Comparison of ENCODE assay signal across 12 mouse cellular contexts in genomic region chr4:75991621-75992245, GRCm38 (mm10).
DNase-seq lines count a peak whose midpoint lies in the region; ATAC-seq and TF ChIP-seq lines count a peak whose summit lies in the region.
"Had no signal": no experiment of that assay in that cellular context is flagged by ENCODE, and none has a peak within 500 bp of the region (broad histone marks: within the 10 kb centered on the region; RNA-seq: fewer than 3 reads in every experiment).

No protein-coding gene starts in this region.

- no peak overlapping the region for H3K9ac ChIP-seq in kidney, embryonic 15.5 days
- H3K9ac ChIP-seq: hindbrain, embryonic 15.5 days; lung, embryonic 14.5 days had no signal

- DNase-seq in kidney, adult 2 months: peak; percentile 66
- DNase-seq in Muller cell, postnatal 12 days (ENCODE audit: inconsistent ontology term): peak; percentile 34
- DNase-seq in adrenal gland, postnatal 10 days: peak; percentile 7
- peak; percentile 28 for DNase-seq in cerebellum, adult 9-11 months
- no peak for DNase-seq in gastrocnemius, adult 8-10 months (ENCODE audit: low spot score in 2 of 2)
- DNase-seq in layer of hippocampus, postnatal 25 days (ENCODE audit: extremely low spot score in 1 of 2, low spot score in 1 of 2): no peak
- DNase-seq: heart, adult 2 months; lung, embryonic 14.5 days; right cerebral cortex, postnatal 25 days had no signal

- WGBS in kidney, adult 2 months: 34% methylated on average over 6 of the region's 6 CpGs
- 57% methylated on average over 6 of the region's 6 CpGs for WGBS in kidney, embryonic 15.5 days

- H3K4me3 ChIP-seq in kidney, adult 2 months (ENCODE audit: insufficient read depth, low read depth, low read length): no peak overlapping the region
- no peak overlapping the region for H3K4me3 ChIP-seq in kidney, embryonic 15.5 days (replicated peaks)
- H3K4me3 ChIP-seq: heart, adult 2 months; hindbrain, embryonic 15.5 days had no signal

- ATAC-seq in kidney, embryonic 15.5 days (replicated peaks; ENCODE audit: low FRiP score): no peak
- ATAC-seq: CD4-positive, CD25-positive, alpha-beta regulatory T cell, adult 4 months had no signal

- H3K9me3 ChIP-seq in kidney, embryonic 15.5 days (replicated peaks): no peaks in the 10 kb centered on the region
- H3K9me3 ChIP-seq: hindbrain, embryonic 15.5 days had no signal

- H3K4me2 ChIP-seq in kidney, embryonic 15.5 days: no peak overlapping the region
- H3K4me2 ChIP-seq: hindbrain, embryonic 15.5 days; lung, embryonic 14.5 days had no signal

- peaks cover 8% of the 10 kb centered on the region; the same call in 1 of the 2 replicates for H3K4me1 ChIP-seq in kidney, adult 2 months (ENCODE audit: control insufficient read depth, insufficient read depth, low read length)
- H3K4me1 ChIP-seq in kidney, embryonic 15.5 days: peaks cover 13% of the 10 kb centered on the region; the same call in 1 of the 2 replicates
- H3K4me1 ChIP-seq: hindbrain, embryonic 15.5 days had no signal

- TF ChIP-seq POLR2A in kidney, adult 2 months (IDR thresholded peaks at IDR 0.05; ENCODE audit: low read depth, low read length): no peak

- TF ChIP-seq CTCF in kidney, adult 2 months (conservative IDR thresholded peaks at IDR 0.05; ENCODE audit: insufficient read depth, insufficient read length, low read depth, low read length): no peak

- no peaks in the 10 kb centered on the region for H3K36me3 ChIP-seq in kidney, adult 2 months (ENCODE audit: control insufficient read depth, insufficient read depth, low read length)
- H3K36me3 ChIP-seq in kidney, embryonic 15.5 days: no peaks in the 10 kb centered on the region
- H3K36me3 ChIP-seq: hindbrain, embryonic 15.5 days had no signal

- peak overlapping the region; percentile 20; the same call in 1 of the 2 replicates for H3K27ac ChIP-seq in kidney, adult 2 months (ENCODE audit: insufficient read depth, low read depth, low read length)
- no peak overlapping the region for H3K27ac ChIP-seq in kidney, embryonic 15.5 days
- H3K27ac ChIP-seq: heart, adult 2 months; hindbrain, embryonic 15.5 days had no signal

- no peaks in the 10 kb centered on the region for H3K27me3 ChIP-seq in kidney, adult 2 months (replicated peaks; ENCODE audit: control insufficient read depth, insufficient read depth, low read length)
- no peaks in the 10 kb centered on the region for H3K27me3 ChIP-seq in kidney, embryonic 15.5 days
- H3K27me3 ChIP-seq: hindbrain, embryonic 15.5 days had no signal

Comparison
In these comparisons a context has a peak if more than half of its experiments do, and no peak if none do; other contexts are left out.
1. DNase-seq: peak in kidney, adult 2 months (single experiment), Muller cell, postnatal 12 days (single experiment), adrenal gland, postnatal 10 days (single experiment) and cerebellum, adult 9-11 months (single experiment); none in gastrocnemius, adult 8-10 months (0 of 2) and layer of hippocampus, postnatal 25 days (0 of 2).